Mouse (Mus musculus) myocyte (in vitro differentiated cells): ENCODE results near the gene Asap3. TPM values are rescaled to one million over a fixed set of nuclear protein-coding genes. Genes with fewer than 3 reads are reported as not detected.

Experiments
- H3K27me3 ChIP-seq: one replicate; pipeline ENCODE4 v1.6.1; 2011; ENCODE audit not compliant: control insufficient read depth, insufficient read depth, insufficient read length
- H3K36me3 ChIP-seq: one replicate; pipeline ENCODE4 v1.6.1; 2011; ENCODE audit not compliant: control insufficient read depth, insufficient read depth
- H3K4me2 ChIP-seq: one replicate; pipeline ENCODE4 v1.6.1; 2011; ENCODE audit warnings: low read depth, control low read depth
- H3K4me3 ChIP-seq: one replicate; pipeline ENCODE4 v1.5.1; 2011; ENCODE audit warnings: mild to moderate bottlenecking, control low read depth, moderate library complexity
- H3K79me2 ChIP-seq: one replicate; pipeline ENCODE4 v1.6.1; 2011; ENCODE audit not compliant: control insufficient read depth, insufficient read depth
- H3ac ChIP-seq: one replicate; pipeline ENCODE4 v1.6.1; 2011; ENCODE audit not compliant: control insufficient read depth, insufficient read length
- CEBPB ChIP-seq: IDR thresholded peaks from 2 replicates; pipeline ENCODE4 v1.6.1; 2011; ENCODE audit warnings: mild to moderate bottlenecking, moderate library complexity; ENCODE audit not compliant: poor library complexity, insufficient read depth, severe bottlenecking
- E2F4 ChIP-seq: IDR thresholded peaks from one replicate; pipeline ENCODE4 v1.6.1; 2011; ENCODE audit warnings: mild to moderate bottlenecking, control low read depth, moderate library complexity; ENCODE audit not compliant: insufficient read depth
- MAX ChIP-seq: IDR thresholded peaks from one replicate; pipeline ENCODE4 v1.6.1; 2011; ENCODE audit warnings: low read depth, mild to moderate bottlenecking, control low read depth
- MYOD1 ChIP-seq, 3 experiments: IDR thresholded peaks; one replicate each; pipeline ENCODE4 v1.6.1; 2011; ENCODE audit warnings: control low read depth in 2 of 3, low read depth in 2 of 3, mild to moderate bottlenecking in 2 of 3, moderate library complexity in 1 of 3; ENCODE audit not compliant: insufficient read length in 2 of 3, control insufficient read depth in 1 of 3
- MYOG ChIP-seq, 3 experiments: IDR thresholded peaks; one replicate each; pipeline ENCODE4 v1.6.1; 2011; ENCODE audit warnings: control low read depth in 2 of 3, low read depth in 2 of 3, mild to moderate bottlenecking in 2 of 3; ENCODE audit not compliant: insufficient read length in 2 of 3, control insufficient read depth in 1 of 3, insufficient read depth in 1 of 3
- POLR2A ChIP-seq: IDR thresholded peaks from one replicate; pipeline ENCODE4 v1.6.1; 2011; ENCODE audit warnings: low read depth, mild to moderate bottlenecking, control low read depth, moderate library complexity; ENCODE audit not compliant: insufficient read length
- POLR2AphosphoS2 ChIP-seq: IDR thresholded peaks from one replicate; pipeline ENCODE4 v1.6.1; 2011; ENCODE audit warnings: low read depth, control low read depth; ENCODE audit not compliant: insufficient read length
- REST ChIP-seq: IDR thresholded peaks from one replicate; pipeline ENCODE4 v1.6.1; 2011; ENCODE audit warnings: mild to moderate bottlenecking, control low read depth, moderate library complexity; ENCODE audit not compliant: insufficient read depth, insufficient read length
- SRF ChIP-seq: IDR thresholded peaks from one replicate; pipeline ENCODE4 v1.6.1; 2011; ENCODE audit warnings: low read depth; ENCODE audit not compliant: control insufficient read depth, insufficient read length
- TCF12 ChIP-seq: IDR thresholded peaks from one replicate; pipeline ENCODE4 v1.6.1; 2011; ENCODE audit warnings: mild to moderate bottlenecking, control low read depth; ENCODE audit not compliant: poor library complexity, insufficient read depth, severe bottlenecking
- TCF3 ChIP-seq: IDR thresholded peaks from one replicate; pipeline ENCODE4 v1.6.1; 2011; ENCODE audit warnings: low read depth, control low read depth; ENCODE audit not compliant: insufficient read length
- USF1 ChIP-seq: IDR thresholded peaks from one replicate; pipeline ENCODE4 v1.6.1; 2011; ENCODE audit warnings: low read depth, mild to moderate bottlenecking, control low read depth, moderate library complexity
- polyA plus RNA-seq: library from polyadenylated mRNA; unstranded; fragments of >200 nt; fragmentation: generic; extraction: Trizol; gene quantifications from one replicate; pipeline ENCODE4 v1.2.1, GENCODE M21; 2012; ENCODE audit warnings: missing spikeins

Gene Asap3
- polyA plus RNA-seq, 1 experiment, result 3.9 TPM

GRCm38 (mm10) chr4:136164981-136165380, 41.2 kb upstream of the Asap3 start:
- H3ac ChIP-seq, result no peak overlapping the region
- no peaks in the 10 kb centered on the region for H3K79me2 ChIP-seq
- no peaks in the 10 kb centered on the region for H3K27me3 ChIP-seq
- TF ChIP-seq USF1, result no peak
- peak; percentile 97 for TF ChIP-seq TCF12
- TF ChIP-seq REST, result no peak
- TF ChIP-seq CEBPB, result no peak
- TF ChIP-seq SRF, result no peak
- TF ChIP-seq E2F4, result peak; percentile 4
- peak; percentile 42 to 88 (median 66) for TF ChIP-seq MYOG (IDR thresholded peaks at IDR 0.05; ENCODE audit: control insufficient read depth in 1 of 3, insufficient read depth in 1 of 3, insufficient read length in 2 of 3, low read depth in 2 of 3)
- TF ChIP-seq POLR2A, result no peak
- TF ChIP-seq MAX, result no peak
- peak; percentile 87 for TF ChIP-seq TCF3
- TF ChIP-seq MYOD1 (IDR thresholded peaks at IDR 0.05; ENCODE audit: control insufficient read depth in 1 of 3, insufficient read length in 2 of 3, low read depth in 2 of 3), result peak; percentile 79 to 98 (median 98)
- TF ChIP-seq POLR2AphosphoS2, result no peak
- no peaks in the 10 kb centered on the region for H3K36me3 ChIP-seq
- H3K4me3 ChIP-seq, result no peak overlapping the region
- peak overlapping the region; percentile 24 for H3K4me2 ChIP-seq

GRCm38 (mm10) chr4:136167701-136168100, 38.5 kb upstream of the Asap3 start:
- TF ChIP-seq MYOD1 (IDR thresholded peaks at IDR 0.05; ENCODE audit: control insufficient read depth in 1 of 3, insufficient read length in 2 of 3, low read depth in 2 of 3), result no peak
- Histone ChIP-seq H3K4me3 (no peak overlapping the region), H3K36me3 (no peaks in the 10 kb centered on the region)

GRCm38 (mm10) chr4:136170401-136170800, 35.8 kb upstream of the Asap3 start:
- no peak overlapping the region for H3ac ChIP-seq
- no peaks in the 10 kb centered on the region for H3K27me3 ChIP-seq
- H3K4me3 ChIP-seq, result no peak overlapping the region
- peaks cover 25% of the 10 kb centered on the region for H3K79me2 ChIP-seq
- TF ChIP-seq TCF3, result no peak
- no peak for TF ChIP-seq USF1
- TF ChIP-seq TCF12, result no peak
- TF ChIP-seq POLR2A, result no peak
- TF ChIP-seq SRF, result no peak
- TF ChIP-seq MYOD1 (IDR thresholded peaks at IDR 0.05; ENCODE audit: control insufficient read depth in 1 of 3, insufficient read length in 2 of 3, low read depth in 2 of 3), result no peak
- no peak for TF ChIP-seq MYOG (IDR thresholded peaks at IDR 0.05; ENCODE audit: control insufficient read depth in 1 of 3, insufficient read depth in 1 of 3, insufficient read length in 2 of 3, low read depth in 2 of 3)
- no peak for TF ChIP-seq REST
- no peak for TF ChIP-seq E2F4
- no peak for TF ChIP-seq POLR2AphosphoS2
- H3K36me3 ChIP-seq, result no peaks in the 10 kb centered on the region
- no peak overlapping the region for H3K4me2 ChIP-seq

More at GRCm38 (mm10) chr4:136167701-136168100, 38.5 kb upstream of the Asap3 start:
- Histone ChIP-seq H3K27me3 (no peaks in the 10 kb centered on the region), H3K4me2 (no peak overlapping the region), H3K79me2 (peaks cover under 1% of the 10 kb centered on the region), H3ac (no peak overlapping the region)

- Histone ChIP-seq H3K79me2 (peaks cover 35% of the 10 kb centered on the region), H3K4me3 (peak overlapping the region; percentile 98), H3K36me3 (peaks cover 7% of the 10 kb centered on the region), H3ac (no peak overlapping the region), H3K27me3 (no peaks in the 10 kb centered on the region), H3K4me2 (peak overlapping the region; percentile 98)
- TF ChIP-seq USF1 (no peak), TCF3 (no peak), POLR2A (no peak), MYOG (IDR thresholded peaks at IDR 0.05; ENCODE audit: control insufficient read depth in 1 of 3, insufficient read depth in 1 of 3, insufficient read length in 2 of 3, low read depth in 2 of 3) (no peak), E2F4 (no peak), REST (no peak), CEBPB (no peak), MAX (no peak), MYOD1 (IDR thresholded peaks at IDR 0.05; ENCODE audit: control insufficient read depth in 1 of 3, insufficient read length in 2 of 3, low read depth in 2 of 3) (no peak), POLR2AphosphoS2 (no peak), TCF12 (no peak), SRF (no peak)
Measured at GRCm38 (mm10) chr4:136171455-136171854, 34.7 kb upstream of the Asap3 start.

GRCm38 (mm10) chr4:136172011-136172541, 34.1 kb upstream of the Asap3 start, which contains the start of gene E2f2:
E2f2 (plus strand) TSS chr4:136172394.
- TF ChIP-seq E2F4 (peak; percentile 76), CEBPB (no peak)
- H3K27me3 ChIP-seq, result no peaks in the 10 kb centered on the region

More at GRCm38 (mm10) chr4:136172011-136172541, 34.1 kb upstream of the Asap3 start, which contains the start of gene E2f2:
- Histone ChIP-seq H3K36me3 (peaks cover 7% of the 10 kb centered on the region), H3K4me3 (peak within 1 kb of the TSS; percentile 98), H3K79me2 (peaks cover 37% of the 10 kb centered on the region), H3K4me2 (peak within 1 kb of the TSS; percentile 98), H3ac (peak within 1 kb of the TSS; percentile 97)
